Mouse (Mus musculus) layer of hippocampus, postnatal 14 days (tissue): ENCODE results near the gene Pcx. TPM values are rescaled to one million over a fixed set of nuclear protein-coding genes. Genes with fewer than 3 reads are reported as not detected.

ENCODE experiments used
- DNase-seq, 2 experiments: peaks; one replicate each; pipeline ENCODE4 v3.0.0; 2021 to 2022; ENCODE audit warnings: low spot score in 2 of 2, mixed read lengths in 1 of 2
- total RNA-seq, 2 experiments: library from RNA; stranded (reverse); gene quantifications; 2 replicates each; pipeline ENCODE4 v1.2.3; 2021

Pcx gene
- total RNA-seq, 2 experiments from 2014 or later: 56.6 to 63.9 TPM

DNA sequence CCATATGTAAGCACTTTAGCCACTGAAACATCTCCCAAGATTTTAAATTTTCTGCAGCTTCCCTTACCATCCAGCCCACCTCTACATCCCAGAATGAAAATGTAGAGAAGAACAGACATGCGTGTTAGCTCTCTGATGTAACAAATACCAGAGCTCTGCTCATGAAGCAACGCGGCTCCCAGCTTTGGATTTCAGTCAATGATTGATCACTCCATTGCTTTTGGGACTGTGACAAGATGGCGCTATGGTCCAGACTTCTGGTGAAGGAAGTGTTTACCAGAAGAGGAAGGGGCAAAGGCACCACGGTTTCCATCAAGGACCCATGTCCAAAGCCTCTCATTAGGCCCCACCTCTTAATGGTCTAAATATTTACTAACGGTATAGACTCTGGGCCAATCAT, 35.6 kb downstream of the Pcx start:
- no peak for DNase-seq

DNA sequence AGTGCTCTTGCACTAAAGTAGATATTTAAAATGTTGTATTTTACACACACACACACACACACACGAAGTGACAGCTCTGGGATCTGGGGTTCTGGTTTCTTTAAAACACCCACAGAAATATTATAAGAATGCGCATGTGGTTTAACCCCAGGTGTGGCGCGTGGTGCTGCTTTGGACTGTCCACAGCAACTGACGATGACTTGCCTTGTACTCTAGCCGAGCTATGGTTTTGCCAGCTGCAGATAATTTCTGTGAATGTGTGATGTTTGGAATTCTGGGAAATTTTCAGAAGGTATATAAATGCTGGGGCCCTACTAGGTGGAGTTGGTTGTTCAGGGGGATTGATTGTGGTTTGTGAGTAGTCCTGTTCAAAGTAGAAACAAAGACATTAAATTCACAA, 37.5 kb downstream of the Pcx start:
- DNase-seq: no peak

DNA sequence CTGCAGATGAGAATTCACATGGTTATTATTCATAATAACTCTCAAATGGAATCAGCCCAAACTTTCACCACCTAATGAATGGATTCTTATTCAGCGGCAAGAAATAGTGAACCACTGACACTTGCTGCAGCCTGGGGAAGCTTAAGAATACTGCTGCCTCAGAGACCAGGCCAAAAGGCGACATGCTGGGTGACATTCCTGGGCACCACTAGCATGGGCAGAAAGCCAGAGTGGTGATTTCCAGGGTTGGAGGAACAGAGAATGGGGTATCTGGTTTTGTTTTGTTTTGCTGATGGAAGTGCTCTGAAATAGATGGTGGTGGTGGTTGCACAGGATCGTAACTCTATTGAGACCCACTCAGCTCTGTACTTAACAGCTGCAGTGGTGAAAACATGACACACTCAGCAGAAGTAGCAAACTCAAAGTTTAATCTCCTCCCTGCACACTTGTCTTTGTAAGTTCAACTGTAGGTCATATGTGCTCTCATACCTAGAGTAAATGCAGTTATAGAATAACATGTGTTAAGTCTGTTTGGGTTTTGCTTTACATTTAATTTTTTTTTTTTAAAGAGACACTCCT, 38.1 kb downstream of the Pcx start:
- no peak for DNase-seq

DNA sequence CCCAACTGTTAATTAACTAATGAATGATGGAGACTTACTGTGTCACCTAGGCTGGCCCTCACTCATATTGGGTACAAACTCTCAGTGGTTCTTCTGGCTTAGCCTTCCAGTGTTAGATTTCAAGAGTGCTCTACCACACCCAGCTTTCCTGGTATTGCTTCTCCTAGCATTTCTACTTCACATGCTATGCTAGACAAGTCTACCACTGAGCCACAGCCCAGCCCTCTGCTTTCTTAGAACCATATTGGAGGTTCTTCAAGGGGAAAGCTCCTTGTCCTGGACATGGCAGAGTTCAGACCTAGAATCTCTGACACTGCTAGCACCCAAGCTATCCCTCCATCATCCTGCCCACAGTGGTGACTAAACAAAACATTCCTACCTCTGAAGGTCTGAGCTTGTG, 44.0 kb downstream of the Pcx start:
- no peak for DNase-seq

DNA sequence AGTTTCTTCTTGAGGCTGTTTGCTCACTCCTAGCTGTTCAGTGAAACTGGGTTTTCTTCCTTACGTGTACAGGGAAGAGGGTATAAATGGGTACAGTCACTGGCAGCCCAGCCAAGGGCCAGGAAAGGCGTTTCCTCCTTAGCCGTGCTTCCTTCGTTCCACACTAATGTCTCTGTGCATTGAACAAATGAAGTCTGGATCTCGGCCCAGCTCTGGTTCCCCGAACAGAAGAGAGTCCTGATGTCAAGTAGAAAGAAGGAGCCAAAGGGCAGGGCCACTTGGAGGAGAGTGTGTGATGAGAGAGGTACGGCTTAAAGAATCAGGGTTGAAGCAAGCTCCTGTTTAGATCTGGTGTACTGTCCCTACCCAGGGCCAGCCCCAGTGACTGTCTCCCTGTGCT, 44.8 kb downstream of the Pcx start:
- DNase-seq: no peak

DNA sequence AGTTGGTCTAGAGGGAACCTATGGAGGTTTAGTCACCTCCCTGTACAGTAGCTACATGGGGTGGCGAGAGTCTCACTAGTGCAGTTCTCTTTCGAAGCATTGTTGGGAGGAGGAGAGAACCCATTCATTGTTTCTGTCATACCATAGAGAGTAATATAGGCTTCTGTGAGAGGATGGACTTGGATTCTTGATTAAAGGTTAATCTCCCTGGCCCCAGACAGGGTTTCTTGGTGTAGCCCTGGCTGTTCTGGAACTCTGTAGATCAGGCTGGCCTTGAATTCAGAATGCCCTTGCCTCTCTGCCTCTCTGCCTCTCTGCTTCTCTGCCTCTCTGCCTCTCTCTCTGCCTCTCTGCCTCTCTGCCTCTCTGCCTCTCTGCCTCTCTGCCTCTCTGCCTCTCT, 46.5 kb downstream of the Pcx start:
- no peak for DNase-seq

DNA sequence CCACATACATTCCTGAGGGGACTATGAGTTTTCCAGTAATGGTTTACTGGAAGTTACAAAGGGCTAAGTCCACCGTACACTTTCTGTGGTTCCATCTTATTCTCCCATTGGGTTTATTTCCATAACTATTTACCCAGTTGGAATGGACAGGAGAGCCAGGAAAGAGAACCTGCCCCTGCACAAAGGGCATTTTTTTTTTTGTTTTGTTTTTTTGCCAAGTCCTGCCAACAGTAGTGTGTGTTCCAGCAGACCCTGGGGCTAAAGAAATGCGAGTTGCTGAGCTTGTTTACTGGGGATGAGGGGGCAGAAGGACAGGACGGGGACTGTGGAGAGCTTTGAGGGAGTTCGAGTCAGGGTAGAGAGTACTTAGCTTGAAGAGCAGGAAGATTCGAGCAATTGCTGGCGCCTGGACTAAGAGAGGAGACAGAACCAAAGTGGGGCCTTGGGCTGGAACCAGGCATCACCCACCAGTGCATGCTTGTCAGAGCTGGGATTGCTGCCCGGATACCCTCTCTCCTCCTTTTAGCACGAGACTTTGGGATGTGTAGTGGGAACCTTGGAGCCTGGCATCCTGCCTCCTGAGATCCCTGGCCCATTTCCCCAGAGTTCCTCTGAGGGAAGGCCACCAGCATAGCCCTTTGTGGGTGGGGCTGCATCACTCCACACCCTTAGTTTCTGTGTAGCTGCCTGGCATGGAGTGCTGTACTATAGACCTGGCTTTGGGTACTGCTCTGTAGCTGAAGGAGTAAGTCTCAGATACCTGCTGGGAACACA, 47.7 kb downstream of the Pcx start:
- peak; percentile 50 to 64 for DNase-seq

DNA sequence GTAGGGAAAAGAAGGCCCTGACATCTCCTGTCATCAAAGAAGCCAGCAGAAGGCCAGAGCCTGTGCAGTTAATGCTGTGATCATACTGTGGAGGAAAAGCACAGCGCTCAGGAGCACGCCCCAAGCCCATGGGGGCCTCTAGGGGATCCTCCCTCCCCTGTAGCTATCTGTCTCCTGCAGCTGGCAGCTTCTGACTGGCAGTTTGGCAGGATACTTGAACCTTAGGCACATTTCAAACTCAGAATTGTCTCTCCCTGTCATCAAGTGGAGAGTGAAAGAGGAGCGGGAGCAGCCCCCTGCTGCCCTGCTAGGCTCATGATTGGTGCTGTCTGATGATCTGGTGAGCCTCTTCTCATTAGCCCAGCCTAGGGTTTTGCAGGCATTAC, 48.3 kb downstream of the Pcx start:
- no peak for DNase-seq

DNA sequence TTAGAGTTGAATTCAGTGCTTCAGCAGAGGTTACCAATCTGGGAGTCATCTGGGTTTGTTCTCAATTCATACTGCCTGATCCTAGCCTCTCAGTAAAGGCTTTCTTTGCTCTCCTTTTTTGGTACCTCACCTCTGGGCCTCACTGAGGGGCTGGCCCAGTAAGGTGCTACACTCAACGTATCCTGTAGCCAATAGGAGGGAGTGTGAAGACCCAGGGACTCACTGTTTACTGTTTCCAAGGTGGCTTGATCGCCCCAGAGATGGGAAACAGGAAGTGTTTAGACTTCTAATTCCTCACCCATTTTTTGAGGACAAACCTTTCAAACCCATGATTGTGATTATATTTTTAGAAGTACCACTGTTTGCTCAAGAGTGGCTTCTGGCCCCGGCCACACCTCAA, 48.7 kb downstream of the Pcx start:
- no peak for DNase-seq

DNA sequence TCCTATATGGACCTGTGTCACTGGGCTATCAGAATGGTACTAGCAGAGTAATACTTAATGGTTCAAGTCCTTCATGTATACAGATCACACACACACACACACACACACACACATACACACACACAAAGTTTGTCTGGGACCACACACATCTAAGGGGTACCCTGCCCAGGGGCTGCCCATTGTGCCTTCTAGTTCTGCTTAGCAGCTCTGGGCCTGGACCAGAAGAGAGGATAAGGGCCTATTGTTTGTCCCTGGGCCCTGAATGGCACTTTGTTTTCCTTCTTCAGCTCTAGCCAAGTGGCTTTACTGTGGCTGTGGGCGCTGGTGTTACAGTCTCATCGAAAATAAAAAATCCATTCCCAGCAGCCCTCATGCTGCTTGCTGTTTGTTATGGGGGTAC, 49.3 kb downstream of the Pcx start:
- peak in 1 of 2 experiments; percentile 34 for DNase-seq

DNA sequence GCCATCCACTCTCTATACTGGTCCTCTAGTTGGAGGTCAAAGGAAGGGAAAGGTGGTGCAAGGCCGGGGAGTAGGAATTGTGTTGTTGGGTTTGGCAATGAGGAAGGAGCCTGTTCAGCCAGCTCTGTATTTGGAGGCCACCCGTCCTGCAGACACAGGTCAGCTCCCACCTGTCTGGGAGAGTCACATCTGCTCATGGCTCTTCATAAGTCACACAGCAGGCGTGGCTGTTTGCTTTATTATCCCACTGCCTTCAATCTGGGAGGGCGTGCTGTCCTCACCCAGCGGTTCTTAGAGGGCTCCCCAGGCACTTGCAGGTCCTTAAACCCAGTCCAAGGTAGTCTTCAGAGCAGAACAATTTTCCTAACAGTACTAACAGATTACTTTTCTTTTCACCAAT, 49.9 kb downstream of the Pcx start:
- no peak for DNase-seq

DNA sequence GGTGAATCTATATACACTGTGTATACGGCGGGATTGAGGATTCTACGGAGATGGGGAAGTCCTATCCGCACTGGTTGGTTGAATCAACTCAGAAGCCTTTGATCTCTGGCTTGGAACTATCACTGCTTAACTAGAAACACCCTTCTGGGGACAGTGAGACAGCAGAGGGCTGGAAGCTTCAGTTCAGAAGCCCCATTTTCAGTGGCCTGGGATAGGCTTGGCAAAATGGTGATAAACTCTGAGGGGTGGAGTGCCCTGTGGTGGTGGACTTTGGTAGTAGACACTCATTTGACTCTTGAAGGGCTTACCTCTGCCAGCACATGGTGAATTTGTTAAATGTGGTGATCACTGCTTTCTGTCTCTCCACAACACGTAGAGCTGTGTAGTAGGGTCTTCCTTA, 55.4 kb downstream of the Pcx start:
- no peak for DNase-seq

DNA sequence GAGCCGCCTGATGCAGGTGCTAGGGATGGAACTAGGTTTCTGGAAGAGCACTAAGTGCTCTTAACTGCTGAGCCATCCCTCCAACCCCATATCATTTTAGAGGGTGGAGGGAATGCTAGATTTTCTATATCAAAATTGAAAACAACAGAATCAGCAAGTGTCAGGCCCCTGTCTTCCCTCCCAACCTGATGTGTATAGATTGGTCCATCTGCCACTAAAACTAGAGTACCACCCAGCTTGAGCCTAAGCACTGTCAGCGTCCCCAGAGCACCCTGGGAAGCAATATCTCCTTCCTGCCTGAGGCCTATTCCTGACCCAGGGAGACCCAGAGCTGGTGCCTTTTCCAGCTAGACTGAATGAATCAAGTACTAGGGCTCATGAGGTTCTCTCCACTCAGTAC, 56.6 kb downstream of the Pcx start:
- no peak for DNase-seq

DNA sequence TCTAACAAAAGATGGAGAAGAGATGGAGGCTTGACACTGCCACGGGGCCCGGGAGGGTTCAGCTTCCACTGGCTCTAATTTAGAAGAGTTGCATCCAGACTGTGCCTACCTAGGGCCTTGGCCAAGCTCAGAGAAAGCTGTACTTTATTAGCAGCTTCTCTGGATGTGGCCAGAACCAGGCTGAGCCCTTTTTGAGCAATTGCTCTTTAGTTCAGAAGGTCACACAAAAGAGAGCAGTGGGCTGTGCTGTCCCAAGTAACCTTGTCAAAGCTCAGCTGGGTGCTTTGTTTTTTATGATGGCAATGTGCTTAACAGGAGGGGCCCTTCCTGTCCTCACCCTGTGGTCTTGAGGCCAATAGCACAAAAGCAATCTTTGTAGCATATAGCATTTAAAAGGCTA, 57.4 kb downstream of the Pcx start:
- no peak for DNase-seq

DNA sequence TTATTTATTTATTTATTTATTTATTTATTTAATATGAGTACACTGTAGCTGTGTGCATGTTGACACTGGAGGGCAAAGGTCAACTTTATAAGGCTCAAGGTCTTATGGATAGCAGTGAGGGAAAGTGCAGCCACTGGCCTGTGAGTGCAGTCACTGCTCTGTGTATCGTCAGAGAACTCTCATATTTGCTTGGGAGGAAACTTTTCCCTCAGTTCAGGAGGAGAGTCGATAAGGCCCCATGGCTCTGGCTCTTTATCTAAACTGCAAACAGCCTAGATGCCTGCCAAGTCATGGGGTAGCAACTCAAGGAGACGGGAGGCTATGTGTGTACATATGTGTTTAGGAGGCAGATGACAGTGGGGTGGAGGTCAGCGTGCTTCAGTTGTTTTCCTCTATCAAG, 58.6 kb downstream of the Pcx start:
- no peak for DNase-seq

DNA sequence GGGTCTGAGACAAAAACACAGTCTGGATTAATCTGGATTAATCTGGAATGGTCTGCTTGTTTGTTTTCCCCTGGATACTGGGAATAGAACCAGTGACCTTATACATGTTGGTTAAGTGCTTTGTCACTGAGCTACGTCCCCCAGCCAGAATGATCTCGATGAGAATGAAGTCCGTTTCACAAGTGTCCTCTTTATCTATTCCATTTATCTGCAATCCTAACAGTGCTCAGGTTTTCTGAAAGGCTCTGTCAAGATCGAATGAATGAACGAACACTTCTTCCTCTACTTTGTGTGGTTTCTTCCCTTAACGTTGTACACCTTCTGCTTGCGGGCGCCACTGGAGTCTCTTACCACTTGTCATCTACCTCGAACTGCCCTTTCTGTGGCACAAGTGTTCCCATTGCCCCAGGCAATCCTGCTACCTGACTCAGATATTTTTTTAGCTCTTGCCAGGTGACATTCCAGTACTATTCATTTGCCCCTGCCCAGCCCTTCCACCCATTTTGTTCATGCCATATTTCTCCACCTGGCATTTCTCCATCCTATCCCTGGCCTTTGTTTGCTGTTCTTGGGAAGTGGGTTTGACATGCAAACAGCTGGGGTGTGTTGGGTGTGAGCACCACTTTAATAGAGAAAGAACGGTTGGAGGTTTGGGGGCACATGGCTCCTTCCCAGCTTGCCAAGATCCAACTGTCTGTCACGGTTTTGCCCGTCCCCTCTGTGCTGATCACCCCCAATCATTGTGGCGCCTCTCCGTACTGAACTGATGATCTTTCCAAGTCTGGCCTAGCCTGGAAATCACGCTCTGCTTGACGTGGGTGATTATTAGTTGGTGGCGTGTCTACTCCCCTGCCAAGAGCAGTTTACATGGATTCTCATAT, 59.3 kb downstream of the Pcx start:
- peak; percentile 34 to 45 for DNase-seq

DNA sequence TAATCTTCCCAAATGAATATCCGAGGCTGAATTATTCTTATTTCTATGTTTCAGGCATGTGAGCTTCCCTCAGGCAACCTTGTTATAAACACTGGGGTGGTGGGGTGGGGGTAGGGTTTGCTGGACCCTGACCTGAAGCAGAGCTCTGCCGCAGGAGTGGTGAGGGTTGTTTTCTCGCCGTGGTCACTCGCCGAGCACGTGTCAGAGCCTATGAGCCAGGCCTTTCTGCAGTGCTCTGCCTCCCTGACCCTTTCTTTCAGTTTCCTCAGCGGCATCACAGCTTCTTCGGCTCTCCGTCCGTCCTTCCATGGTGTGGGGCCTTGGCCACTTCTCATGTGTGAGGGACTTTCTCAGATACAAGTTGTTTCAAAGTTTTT, 60.0 kb downstream of the Pcx start:
- no peak for DNase-seq

DNA sequence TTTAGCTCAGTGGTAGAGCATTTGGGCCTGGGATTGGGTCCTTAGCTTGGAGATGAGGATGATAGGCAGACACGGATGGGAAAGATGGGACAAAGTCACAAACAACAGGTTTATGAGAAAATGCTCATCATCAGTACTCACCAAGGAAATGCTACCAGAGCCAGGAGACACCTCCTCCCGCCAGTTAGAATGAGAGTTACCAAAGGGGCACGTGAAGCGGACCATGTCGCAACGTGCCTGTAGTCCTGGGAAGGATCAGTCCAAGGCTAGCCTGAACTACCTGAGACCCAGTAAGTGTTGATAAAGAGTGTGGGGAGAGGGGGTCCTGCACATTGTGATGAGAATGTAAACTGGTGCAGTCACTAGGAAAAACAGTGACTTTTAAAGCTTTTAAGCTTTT, 60.5 kb downstream of the Pcx start:
- DNase-seq: no peak

DNA sequence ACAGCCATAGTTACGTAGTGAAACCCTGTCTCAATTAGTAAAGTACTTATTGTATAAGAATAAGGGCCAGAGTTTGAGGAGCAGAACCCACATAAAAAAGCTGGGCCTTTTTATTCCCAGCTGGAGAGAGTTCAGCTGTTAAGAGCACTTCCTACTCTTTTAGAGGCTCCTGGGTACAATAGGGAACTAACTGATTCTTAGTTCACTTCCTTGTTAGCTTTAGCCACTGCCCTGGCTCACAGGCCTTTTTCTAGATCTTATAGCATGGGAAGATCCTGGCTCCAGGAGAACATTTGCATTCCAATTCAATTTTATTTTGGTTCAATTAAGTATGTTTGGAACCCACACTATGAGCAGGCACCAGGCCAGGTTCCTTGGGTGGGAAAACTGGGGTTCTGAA, 61.4 kb downstream of the Pcx start:
- no peak for DNase-seq

DNA sequence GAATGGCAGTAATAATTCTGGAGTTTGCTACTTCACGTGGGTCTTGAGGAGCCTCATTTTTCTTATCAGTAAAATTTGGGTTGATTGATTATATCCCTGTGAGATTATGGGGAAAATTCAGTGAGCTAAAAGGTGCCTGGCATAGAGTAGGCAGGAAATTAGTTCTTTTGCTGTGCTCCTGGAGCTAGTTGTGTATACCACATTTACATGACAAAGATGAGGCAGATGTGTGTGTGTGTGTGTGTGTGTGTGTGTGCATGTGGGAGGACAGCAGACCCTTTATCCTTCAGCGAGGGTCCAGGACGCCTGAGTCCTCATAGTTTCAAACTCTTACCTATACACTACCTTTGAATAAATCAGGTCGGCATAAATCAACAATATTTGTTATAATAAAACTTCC, 61.8 kb downstream of the Pcx start:
- no peak for DNase-seq

DNA sequence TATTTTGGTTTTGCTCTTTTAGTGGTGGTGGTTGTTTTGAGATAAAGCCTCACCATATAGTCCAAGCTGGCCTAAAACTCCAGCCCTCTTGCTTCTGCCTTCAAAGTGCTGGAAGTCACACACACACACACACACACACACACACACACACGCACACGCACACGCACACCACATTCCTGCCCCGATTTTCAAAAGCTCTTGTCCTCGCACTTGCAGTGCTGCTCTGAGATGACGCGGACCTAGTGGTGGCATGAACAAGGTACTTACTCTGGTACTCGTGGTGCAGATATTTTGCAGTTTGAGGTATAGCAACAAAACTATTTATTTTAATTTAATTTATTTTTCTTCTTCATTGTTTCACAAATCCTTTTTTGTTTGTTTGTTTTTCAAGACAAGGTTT, 62.2 kb downstream of the Pcx start:
- no peak for DNase-seq

DNA sequence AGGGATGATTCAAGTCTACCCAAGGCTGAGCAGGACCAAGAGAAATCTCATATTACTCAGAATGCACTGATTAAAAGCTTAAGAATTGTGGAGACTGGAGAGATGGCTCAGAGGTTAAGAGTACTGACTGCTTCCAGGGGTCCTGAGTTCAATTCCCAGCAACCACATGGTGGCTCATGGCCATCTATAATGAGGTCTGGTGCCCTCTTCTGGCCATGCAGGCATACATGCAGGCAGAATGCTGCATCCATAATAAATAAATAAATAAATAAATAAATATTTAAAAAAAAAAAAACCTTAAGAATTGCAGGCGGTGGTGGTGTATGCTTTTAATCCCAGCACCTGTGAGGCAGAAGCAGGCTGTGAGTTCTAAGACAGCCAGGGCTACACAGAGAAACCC, 63.0 kb downstream of the Pcx start:
- DNase-seq: no peak
